Mouse (Mus musculus) kidney, postnatal 10 days (tissue): ENCODE data around the gene Sdhaf1.

Experiments used
- DNase-seq: peaks from one replicate; pipeline ENCODE4 v3.0.0; 2021; ENCODE audit warnings: mixed read lengths

Gene Sdhaf1

DNA sequence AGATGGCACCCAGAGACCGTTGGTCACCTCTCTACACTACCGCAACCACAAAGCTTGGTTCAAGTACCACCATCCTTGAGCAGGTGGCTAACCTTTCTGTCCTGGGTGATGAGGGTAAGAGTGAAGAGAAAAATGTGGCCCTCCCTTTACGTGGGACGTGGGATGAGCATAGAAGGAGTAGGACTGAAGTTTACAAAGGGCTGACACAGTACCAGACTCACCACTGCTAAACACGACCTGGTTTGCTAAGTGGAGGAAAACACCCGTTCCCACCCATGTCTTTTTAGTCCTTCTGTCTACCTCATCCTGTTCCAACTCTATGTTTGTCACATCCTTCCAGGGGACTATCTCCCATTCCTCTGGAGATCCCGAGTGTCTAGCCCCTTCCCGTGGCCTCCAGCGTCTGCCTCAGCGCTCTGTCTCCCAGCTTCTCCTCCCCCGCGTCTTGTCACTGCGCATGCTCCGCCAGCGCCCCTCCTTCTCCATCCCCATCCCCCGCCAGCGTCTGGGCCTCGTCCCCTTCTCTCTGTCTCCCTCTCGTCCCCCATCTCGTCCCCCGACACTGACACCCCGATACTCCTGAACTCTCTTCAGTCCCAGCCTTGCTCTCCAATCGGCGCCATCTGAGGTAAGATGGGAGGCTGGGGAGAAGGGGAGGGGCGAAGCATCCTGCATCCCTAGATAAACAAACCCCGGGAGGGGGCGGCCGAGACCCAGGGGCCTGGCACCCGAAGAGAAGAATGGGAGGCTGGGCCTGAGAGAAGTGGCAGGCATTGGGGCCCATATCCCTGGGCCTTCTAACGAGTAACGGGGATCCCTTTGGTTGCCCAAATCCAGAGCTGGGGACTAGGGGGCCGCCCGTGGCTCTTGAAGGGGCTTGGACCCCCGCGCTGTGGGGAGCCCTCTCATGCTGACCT, 32.2 kb downstream of the Sdhaf1 start, which contains the start of gene Clip3:
Gene Clip3, plus strand, starts transcription at position 514 of the 917 bp plus-strand sequence.
- peak; percentile 86 for DNase-seq

GRCm38 (mm10) chr7:30289714-30290399, 33.8 kb downstream of the Sdhaf1 start:
- DNase-seq, result no peak

DNA sequence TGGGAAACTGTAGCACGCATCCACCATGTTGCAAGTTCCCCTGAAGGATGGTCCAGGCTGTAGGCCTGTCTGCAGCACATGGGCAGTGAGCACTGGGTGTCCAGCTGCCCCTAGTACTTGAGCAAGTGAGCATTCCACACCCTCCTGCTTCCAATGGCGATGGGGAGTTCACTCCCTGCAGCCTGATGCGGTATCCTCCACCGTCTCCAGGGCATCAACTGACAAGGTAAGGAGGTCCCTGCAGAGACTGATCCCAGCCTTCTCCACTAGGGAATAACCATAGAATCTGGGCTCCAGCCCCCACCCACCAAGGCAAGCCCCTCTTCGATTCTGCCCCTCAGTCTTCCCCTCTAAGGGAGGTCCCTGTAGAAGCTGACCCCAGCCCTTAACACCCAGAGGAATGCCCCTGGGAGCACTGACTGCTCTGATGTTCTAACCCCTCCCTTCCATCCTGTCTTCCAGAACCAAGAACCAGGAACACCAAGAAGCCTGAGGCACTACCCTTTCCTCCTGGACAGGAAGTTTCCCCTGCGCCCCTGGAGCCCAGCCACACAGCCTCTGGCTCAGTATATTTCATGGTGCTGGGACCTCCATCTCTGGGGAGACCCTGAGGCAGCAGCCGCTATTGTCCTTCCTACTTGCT, 34.5 kb downstream of the Sdhaf1 start:
- no peak for DNase-seq

DNA sequence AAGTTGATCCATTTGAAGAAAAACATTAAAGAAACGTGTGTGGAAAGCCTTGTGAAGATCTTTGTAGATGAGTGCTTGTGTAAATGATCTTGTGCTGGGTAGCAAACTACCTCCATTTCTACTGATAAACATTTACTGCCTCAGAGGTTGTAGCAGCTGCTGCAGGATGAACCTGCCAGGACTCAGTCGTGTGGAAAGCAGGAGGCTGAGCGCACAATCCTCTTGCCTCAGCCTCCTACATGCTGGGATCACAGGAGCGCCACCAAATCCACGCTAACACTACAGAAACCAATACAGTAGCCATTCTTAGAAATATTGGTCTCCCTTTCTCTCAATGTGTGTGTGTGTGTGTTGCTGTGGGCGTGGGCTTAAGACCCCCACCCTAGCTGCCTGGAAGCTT, 35.6 kb downstream of the Sdhaf1 start:
- no peak for DNase-seq

- peak; percentile 58 for DNase-seq
Observed at GRCm38 (mm10) chr7:30286701-30287410, 36.8 kb downstream of the Sdhaf1 start.

DNA sequence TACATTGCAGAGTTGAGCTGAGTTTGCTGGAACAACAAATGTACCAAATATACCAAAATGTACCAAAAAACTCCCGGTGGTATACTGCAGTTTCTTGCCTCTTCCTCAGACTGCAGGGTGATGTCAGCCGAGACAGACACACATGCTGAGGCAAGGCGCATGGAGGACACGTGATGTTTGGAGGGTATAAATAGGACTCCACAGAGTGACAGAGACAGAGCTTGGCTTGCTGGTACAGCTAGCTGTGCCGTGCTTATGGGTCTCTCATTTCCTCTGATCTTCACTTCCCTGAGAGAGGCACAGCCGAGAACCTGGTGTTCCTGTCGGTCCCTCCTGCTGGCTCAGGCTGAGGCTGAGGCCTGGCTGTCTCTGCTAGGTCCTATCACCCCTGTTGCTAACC, 41.0 kb downstream of the Sdhaf1 start:
- no peak for DNase-seq

- no peak for DNase-seq
Observed at GRCm38 (mm10) chr7:30281522-30281921, 42.2 kb downstream of the Sdhaf1 start.

DNA sequence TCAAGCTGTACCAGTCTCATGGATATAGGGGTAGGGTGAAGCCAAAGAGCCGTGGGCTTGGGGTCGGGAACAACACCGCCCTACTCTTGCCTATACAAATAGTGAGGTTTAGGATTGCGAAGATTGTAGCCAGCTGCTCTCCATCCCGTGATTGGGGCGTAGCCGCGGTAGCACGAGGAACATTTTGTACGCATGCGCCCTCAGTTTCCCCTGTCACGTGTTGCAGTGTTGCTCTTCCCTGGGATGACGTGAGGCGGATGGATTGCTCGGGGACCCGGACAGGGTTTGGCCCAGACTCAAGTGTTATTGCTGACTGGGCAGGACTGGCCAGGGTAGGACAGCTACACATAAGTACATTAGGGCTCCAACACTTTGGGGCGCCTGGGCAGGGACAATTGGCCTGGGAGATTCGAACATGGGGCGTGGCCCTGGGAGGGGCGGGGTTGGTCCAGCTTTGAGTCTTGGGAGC, 43.0 kb downstream of the Sdhaf1 start:
- DNase-seq, result peak; percentile 92

DNA sequence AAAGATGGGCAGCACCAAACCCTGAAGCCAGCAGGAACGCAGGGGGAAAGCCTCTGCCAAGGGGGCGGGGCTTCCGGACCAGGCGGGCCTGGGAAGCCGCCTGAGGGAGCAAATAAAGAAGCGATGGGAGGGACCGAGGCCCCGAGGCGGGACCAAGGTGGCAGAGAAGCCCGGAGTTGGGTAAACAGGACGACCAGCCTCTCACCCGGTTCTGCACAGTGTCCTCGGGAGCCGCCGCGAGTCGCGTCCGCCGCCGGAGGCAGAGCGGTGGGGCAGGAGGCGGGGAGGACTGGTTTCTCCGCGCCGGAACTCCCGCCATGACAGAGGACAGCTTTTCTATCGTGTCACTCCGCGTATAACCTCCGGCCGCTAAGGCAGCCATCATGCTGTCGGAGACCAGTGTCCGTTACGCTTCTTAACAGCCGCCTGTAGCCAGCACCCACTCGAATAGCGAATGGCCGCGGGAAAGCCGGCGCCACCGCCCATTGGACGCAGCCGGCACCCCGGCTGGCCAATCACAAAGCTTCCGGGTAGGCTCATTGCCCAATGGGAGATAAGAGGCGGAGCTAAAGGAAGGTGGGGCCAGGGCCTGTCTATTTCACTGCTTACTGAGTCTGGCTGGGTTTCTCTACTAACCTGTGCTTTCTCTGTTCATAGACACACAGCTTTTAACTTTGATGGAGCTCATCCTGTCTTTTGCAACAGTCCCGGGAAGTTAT, 43.6 kb downstream of the Sdhaf1 start, which contains the start of the genes Thap8 and Wdr62:
Gene Thap8, plus strand, starts transcription at position 144 of the 719 bp plus-strand sequence.
Gene Wdr62, minus strand, starts transcription at position 469 of the 719 bp plus-strand sequence.
- peak; percentile 95 for DNase-seq

DNA sequence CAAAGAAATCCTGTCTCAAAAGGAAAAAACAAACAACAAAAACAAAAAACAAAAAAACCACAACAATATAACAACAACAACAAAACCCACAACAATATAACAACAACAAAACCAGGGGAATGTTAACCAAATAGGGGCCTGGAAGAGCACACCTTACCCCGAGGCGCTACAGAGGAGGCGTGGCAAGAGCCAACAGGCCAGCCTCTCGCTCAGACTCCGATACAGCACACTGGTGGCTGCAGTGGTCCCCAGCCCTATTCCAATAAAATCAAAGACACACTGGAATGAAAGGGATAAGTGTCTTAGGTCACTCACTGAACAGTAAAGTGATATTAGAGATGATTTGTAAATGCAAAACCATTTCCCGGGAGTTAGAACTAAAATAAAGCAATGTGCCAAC, 44.2 kb downstream of the Sdhaf1 start:
- DNase-seq, result no peak

GRCm38 (mm10) chr7:30278911-30279310, 44.8 kb downstream of the Sdhaf1 start:
- no peak for DNase-seq

DNA sequence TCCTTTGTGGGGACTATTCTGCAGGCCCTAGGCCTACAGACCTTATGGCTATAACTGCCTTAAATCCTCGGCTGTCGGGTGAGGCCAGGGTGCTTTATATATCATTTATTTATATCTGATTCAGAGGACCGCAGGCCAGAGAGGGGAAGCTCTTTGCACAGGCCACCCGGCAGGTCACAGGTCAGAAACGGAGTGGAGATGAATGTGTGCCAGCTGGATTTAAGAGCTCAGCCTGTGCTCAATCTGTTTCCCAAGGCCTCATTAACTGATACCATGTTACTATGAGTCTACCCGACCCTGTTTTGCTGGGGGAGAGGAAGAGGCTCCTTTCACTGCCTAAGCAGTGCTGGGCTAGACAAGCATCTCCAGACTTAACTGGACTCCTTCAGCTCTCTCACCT, 49.3 kb downstream of the Sdhaf1 start:
- no peak for DNase-seq
